ENCODE assay signal across 19 mouse cellular contexts in the genomic region with DNA sequence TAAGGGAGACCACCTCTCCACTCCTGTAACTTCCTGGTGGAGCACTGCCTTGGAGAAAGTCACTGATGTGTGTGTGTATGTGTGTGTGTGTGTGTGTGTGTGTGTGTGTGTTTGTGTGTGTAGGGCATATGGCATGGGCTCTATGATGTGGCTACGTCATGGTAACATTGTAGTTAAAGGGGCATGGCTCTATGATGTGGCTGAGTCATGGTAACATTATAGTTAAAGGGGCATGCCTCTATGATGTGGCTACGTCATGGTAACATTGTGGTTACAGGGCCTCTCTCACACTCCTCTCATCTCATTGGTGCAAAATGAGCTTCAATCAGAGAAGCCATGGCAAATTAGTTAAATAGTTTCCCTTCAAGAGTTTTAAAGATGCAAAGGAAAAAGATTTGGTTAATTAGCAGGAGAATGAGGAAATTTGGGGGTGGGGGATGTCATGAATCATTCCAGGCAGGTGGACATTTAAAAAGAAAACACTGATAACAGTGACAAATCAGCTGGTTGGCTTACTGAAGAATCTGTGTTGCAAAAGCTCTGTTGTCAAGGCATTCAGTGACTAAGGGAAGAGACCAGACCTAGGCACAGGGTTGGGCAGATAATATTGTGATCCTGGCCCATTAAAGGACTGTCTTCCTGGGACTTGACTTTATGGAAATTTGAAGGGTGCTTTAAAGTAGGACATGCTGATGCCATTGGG. TPM values are rescaled to one million over a fixed set of nuclear protein-coding genes. Genes with fewer than 3 reads are reported as not detected.
DNase-seq lines count a peak whose midpoint lies in the region; ATAC-seq lines count a peak whose summit lies in the region.
"Had no signal": no experiment of that assay in that cellular context is flagged by ENCODE, and none has a peak within 500 bp of the region (broad histone marks: within the 10 kb centered on the region; RNA-seq: fewer than 3 reads in every experiment).

No protein-coding gene starts in this region.

- H3K9me3 ChIP-seq in hindbrain, embryonic 11.5 days (ENCODE audit: control insufficient read depth, low read length) = no peaks in the 10 kb centered on the region
- H3K9me3 ChIP-seq in hindbrain, embryonic 12.5 days (replicated peaks) = no peaks in the 10 kb centered on the region
- H3K9me3 ChIP-seq: G1E; hindbrain, embryonic 13.5 days; kidney, embryonic 15.5 days; limb, embryonic 13.5 days; liver, embryonic 15.5 days had no signal

- no peak overlapping the region for H3K4me2 ChIP-seq in hindbrain, embryonic 11.5 days (replicated peaks; ENCODE audit: low read depth, low read length)
- H3K4me2 ChIP-seq in hindbrain, embryonic 12.5 days (replicated peaks) = no peak overlapping the region
- H3K4me2 ChIP-seq: hindbrain, embryonic 13.5 days; kidney, embryonic 15.5 days; limb, embryonic 13.5 days; liver, embryonic 15.5 days had no signal

- H3K9ac ChIP-seq in hindbrain, embryonic 11.5 days (ENCODE audit: low read depth, low read length) = no peak overlapping the region
- no peak overlapping the region for H3K9ac ChIP-seq in hindbrain, embryonic 12.5 days
- H3K9ac ChIP-seq: hindbrain, embryonic 13.5 days; kidney, embryonic 15.5 days; limb, embryonic 13.5 days; liver, embryonic 15.5 days had no signal

- no peak overlapping the region for H3K27ac ChIP-seq in hindbrain, embryonic 11.5 days (ENCODE audit: low read depth, low read length)
- H3K27ac ChIP-seq in hindbrain, embryonic 12.5 days = no peak overlapping the region
- H3K27ac ChIP-seq: gastrocnemius, adult 2 months; hindbrain, embryonic 13.5 days; kidney, embryonic 15.5 days; limb, embryonic 13.5 days; liver, embryonic 15.5 days had no signal

- H3K4me1 ChIP-seq in hindbrain, embryonic 11.5 days (replicated peaks; ENCODE audit: control insufficient read depth, insufficient read depth, low read length) = no peaks in the 10 kb centered on the region
- no peaks in the 10 kb centered on the region for H3K4me1 ChIP-seq in hindbrain, embryonic 12.5 days
- H3K4me1 ChIP-seq: hindbrain, embryonic 13.5 days; kidney, embryonic 15.5 days; liver, embryonic 15.5 days had no signal

- H3K36me3 ChIP-seq in hindbrain, embryonic 11.5 days (ENCODE audit: control insufficient read depth, insufficient read depth, low read length) = no peaks in the 10 kb centered on the region
- H3K36me3 ChIP-seq in hindbrain, embryonic 12.5 days = no peaks in the 10 kb centered on the region
- H3K36me3 ChIP-seq: G1E; hindbrain, embryonic 13.5 days; kidney, embryonic 15.5 days; limb, embryonic 13.5 days; liver, embryonic 15.5 days had no signal

- H3K4me3 ChIP-seq in hindbrain, embryonic 11.5 days (ENCODE audit: low read depth, low read length) = no peak overlapping the region
- no peak overlapping the region for H3K4me3 ChIP-seq in hindbrain, embryonic 12.5 days
- H3K4me3 ChIP-seq: gastrocnemius, adult 2 months; hindbrain, embryonic 13.5 days; kidney, embryonic 15.5 days; limb, embryonic 13.5 days; liver, embryonic 15.5 days had no signal

- ATAC-seq in hindbrain, embryonic 11.5 days (ENCODE audit: low FRiP score) = peak; percentile 19; the same call in 1 of the 2 replicates
- ATAC-seq in hindbrain, embryonic 12.5 days (ENCODE audit: low FRiP score) = no peak
- peak; percentile 97 for ATAC-seq in inflammation-experienced regulatory T-cells, adult 6 months
- ATAC-seq: intestine, embryonic 16.5 days had no signal

- intact Hi-C loops in left cerebral cortex, postnatal 10 days (cut with DNase I) = no loop called here

- no peak for DNase-seq in hindbrain, embryonic 11.5 days (ENCODE audit: low spot score)
- peak; percentile 78 for DNase-seq in CD4-positive helper T cell, adult 2 months (ENCODE audit: low read depth, low spot score)
- peak; percentile 19 for DNase-seq in T-cell, adult 2 months (ENCODE audit: low spot score)
- DNase-seq in left cerebral cortex, postnatal 10 days (ENCODE audit: extremely low spot score in 1 of 2, low spot score in 2 of 2) = no peak
- DNase-seq in urinary bladder, postnatal 4 days (ENCODE audit: low spot score in 2 of 2) = no peak
- DNase-seq: cerebellum, adult 2 months; cerebellum, postnatal 36 days; gastrocnemius, adult 2 months; retina, postnatal 1 day; right cerebral cortex, postnatal 4 days; thymus, postnatal 25 days had no signal

- H3K27me3 ChIP-seq in hindbrain, embryonic 11.5 days (ENCODE audit: control insufficient read depth, insufficient read depth, low read length) = no peaks in the 10 kb centered on the region
- no peaks in the 10 kb centered on the region for H3K27me3 ChIP-seq in hindbrain, embryonic 12.5 days
- H3K27me3 ChIP-seq: hindbrain, embryonic 13.5 days; kidney, embryonic 15.5 days; limb, embryonic 13.5 days; liver, embryonic 15.5 days had no signal

- 69% methylated on average over 2 of the region's 2 CpGs for WGBS in hindbrain, embryonic 11.5 days
- 73% methylated on average over 2 of the region's 2 CpGs for WGBS in hindbrain, embryonic 12.5 days

RNA-seq across cellular contexts. Expression of gene Tet2, which starts 18.7 kb away (rescaled TPM):
- polyA plus RNA-seq in hindbrain, embryonic 11.5 days (2014; fragmentation: Nextera tagmentation; extraction: Ambion mirVana) = 20.1 and 34.2 TPM in 2 replicates
- 26.1 and 28.3 TPM in 2 replicates for polyA plus RNA-seq in hindbrain, embryonic 12.5 days (2016; fragmentation: Nextera tagmentation; extraction: Ambion mirVana)
- 10 to 100 TPM; 32.8 to 63.9 (median 50.7) TPM for polyA plus RNA-seq in inflammation-experienced regulatory T-cells, adult 6 months (2017; shearing (Covaris generic))
- total RNA-seq in left cerebral cortex, postnatal 10 days (2021) = 10 to 100 TPM; 53.5 to 55.1 TPM

Comparison
In these comparisons a context has a peak if more than half of its experiments do, and no peak if none do; other contexts are left out.
1. DNase-seq: peak in CD4-positive helper T cell, adult 2 months (single experiment) and T-cell, adult 2 months (single experiment); none in hindbrain, embryonic 11.5 days (single experiment), left cerebral cortex, postnatal 10 days (0 of 2) and urinary bladder, postnatal 4 days (0 of 2).